Mouse (Mus musculus) heart, adult 18-20 months (tissue): ENCODE data around the gene Ugt1a6b. TPM values are rescaled to one million over a fixed set of nuclear protein-coding genes. Genes with fewer than 3 reads are reported as not detected.
"Not testable (repeated sequence)": the region's sequence is repeated elsewhere in the genome, so short reads cannot be mapped to it uniquely, and the experiment has no call there.

Source experiments
- DNase-seq, 2 experiments: peaks; one replicate each; pipeline ENCODE4 v3.0.0; 2021 to 2022; ENCODE audit warnings: mixed read lengths in 1 of 2
- total RNA-seq, 2 experiments: library from RNA; stranded (reverse); gene quantifications; 2 replicates each; pipeline ENCODE4 v1.2.3; 2021

Ugt1a6b gene
- total RNA-seq, 2 experiments from 2014 or later, result 0.72 to 1.3 TPM

DNA sequence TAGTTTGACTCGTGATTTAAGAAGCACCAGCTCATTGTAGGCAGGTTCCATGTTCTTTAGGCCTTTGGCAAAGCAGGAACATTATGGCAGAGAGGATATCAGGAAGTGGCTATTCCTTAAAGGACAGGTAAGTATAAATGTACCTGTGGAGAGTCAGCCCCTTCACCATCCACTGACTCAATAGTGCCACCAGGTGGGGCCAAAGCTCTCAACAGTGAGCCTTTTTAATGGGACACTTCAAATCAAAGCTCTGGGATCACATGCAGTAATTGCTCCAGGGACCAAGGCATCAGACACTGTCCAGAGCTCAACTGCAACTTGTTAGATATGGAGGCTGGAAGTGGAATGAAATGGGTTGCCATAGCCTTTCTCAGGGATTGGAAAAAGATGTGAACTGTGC, 18.5 kb downstream of the Ugt1a6b start:
- not testable (repeated sequence) for DNase-seq

DNA sequence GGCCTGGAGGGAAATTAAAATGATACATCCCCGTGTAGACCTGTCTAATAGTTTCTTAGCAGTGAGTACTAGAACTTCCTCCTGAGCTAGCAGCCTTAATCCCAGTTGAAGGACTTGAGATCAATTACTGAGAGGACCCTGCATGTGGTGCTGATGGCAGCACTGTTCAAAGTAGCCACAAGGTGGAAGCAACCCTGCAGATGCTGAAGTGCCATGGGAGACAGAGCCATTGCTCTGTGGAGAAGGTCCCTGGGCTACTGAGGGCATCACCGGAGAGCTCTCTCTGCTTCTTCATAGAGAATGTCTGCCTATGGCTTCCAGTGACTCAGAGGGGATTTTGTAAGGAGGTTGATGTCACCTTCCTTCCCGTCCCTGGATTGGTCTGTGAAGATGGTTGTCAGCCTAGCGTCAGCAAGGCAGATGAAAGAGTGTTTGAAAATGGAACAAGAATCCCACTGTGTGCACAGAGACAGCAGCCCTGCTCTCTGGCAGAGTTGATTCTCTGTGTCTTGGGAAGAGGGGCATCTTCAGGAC, 22.8 kb downstream of the Ugt1a6b start:
- not testable (repeated sequence) for DNase-seq

GRCm38 (mm10) chr1:88129091-88129490, 26.0 kb downstream of the Ugt1a6b start:
- peak in 1 of 2 experiments; percentile 22 for DNase-seq

GRCm38 (mm10) chr1:88130223-88130622, 27.2 kb downstream of the Ugt1a6b start:
- DNase-seq, result not testable (repeated sequence)

GRCm38 (mm10) chr1:88133908-88134456, 30.9 kb downstream of the Ugt1a6b start:
- DNase-seq, result no peak

- DNase-seq, result peak; percentile 65 to 66
Observed at GRCm38 (mm10) chr1:88134457-88135011, 31.5 kb downstream of the Ugt1a6b start, which contains the start of gene Ugt1a6a. Gene Ugt1a6a (plus strand): TSS chr1:88134809.

DNA sequence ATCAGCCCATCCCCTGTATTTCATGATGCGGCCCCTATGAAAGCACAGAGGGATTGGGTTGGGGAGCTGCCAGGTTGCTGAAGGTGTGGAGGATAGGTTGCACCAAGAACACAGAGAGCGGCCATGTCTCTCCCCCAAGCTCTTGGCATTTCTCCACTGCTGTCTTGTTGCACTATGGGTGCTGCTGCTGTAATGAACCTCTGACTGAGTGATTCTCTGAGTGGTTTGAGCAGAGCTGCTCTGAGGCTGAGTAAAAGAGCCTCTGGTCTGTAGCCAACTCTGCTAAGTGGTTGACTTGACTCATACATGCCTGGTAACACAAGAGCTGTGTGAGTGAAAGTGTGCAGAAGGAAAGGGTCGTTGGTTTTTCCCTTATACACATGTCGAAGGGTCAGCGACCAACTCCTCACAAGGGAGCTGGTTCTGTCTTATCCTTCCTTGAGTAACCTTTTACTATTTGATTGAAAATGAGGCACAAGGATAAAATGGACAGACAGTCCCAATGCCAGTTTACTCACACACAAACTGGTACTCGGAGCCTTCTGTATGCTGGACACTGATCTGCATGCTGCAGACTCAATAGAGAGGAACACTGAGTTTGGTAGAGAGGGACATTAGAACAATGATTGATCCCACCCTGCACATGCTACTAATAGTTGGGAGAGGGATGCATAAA, 32.3 kb downstream of the Ugt1a6b start:
- DNase-seq, result not testable (repeated sequence)

DNA sequence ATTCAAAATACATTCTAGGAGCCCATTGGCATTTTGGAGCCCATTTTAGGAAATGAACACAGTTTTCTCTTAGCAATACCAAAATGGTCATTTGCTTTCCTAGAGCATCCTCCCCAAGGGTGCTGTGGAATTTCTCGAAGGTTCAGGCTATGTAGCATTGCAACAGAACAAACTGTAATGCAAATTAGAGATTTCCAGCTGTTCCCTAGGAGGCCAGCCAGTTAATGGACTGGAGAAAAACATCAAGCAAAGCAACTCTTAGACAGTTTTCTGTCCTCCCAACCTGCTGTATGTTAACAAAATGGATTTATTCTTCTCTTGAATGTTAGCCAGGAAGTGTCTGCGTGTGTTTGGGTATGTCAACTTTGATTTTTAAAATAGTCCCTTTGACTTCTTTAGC, 33.6 kb downstream of the Ugt1a6b start:
- peak; percentile 31 to 40 for DNase-seq

DNA sequence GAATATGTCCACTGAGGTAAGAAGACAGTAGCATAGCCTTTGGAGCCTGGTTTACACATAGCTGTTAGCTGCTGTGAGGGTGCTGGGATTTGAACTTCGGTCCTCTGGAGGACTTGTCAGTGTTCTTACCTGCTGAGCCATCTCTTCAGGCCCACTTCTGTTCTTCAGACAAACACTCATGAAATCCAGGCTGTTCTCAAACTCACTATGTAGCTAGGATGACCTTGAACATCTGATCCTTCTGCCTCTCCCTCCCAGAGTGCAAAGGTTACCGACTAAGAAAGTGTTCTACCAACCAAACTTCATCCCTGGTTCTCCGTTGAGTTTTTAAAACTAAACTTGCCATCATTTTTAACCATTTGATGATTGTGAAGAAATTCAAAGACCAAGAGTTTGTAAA, 34.2 kb downstream of the Ugt1a6b start:
- DNase-seq, result no peak

DNA sequence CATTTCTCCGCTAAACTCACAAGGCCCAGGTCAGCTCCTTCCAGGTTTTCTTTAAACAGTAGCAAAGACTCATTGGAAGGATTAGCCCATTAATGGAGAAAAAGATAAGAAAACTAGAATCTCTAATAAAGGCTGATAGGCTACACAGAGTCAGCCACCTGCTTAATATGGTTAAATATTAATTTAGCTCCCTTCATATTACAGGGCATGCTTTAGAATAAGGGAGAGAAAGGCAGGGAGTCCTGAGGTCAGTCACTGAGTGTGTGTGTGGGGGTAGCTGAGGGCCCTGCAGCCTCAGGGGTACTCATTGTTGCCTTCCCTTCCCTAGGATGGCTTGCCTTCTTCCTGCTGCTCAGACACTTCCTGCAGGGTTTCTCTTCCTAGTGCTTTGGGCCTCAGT, 35.1 kb downstream of the Ugt1a6b start:
- no peak for DNase-seq

- DNase-seq, result not testable (repeated sequence)
Observed at GRCm38 (mm10) chr1:88140492-88140891, 37.4 kb downstream of the Ugt1a6b start.

- DNase-seq, result peak; percentile 20 to 54
Observed at GRCm38 (mm10) chr1:88143966-88144675, 41.1 kb downstream of the Ugt1a6b start.

GRCm38 (mm10) chr1:88145278-88145677, 42.2 kb downstream of the Ugt1a6b start:
- DNase-seq, result not testable (repeated sequence)

- DNase-seq, result not testable (repeated sequence)
Observed at GRCm38 (mm10) chr1:88150133-88150532, 47.1 kb downstream of the Ugt1a6b start.

DNA sequence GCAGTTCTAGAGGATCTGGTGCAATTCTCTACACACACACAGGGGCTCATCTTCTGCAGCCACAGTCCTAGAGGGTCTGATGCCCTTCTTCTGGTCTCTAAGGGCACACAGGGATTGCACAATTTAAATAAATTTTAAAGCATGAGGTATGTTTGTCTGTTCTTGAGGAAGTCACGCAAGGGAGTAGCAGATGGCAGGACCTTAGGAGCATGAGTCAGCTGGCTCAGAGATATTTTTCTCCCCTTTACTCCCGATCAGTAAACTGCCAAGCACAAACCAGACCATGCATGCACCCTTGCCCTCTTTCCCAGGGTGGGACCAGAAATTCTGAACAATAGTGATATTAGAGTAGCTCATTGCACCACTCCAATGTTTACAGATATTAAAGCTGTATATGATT, 55.4 kb downstream of the Ugt1a6b start:
- no peak for DNase-seq

DNA sequence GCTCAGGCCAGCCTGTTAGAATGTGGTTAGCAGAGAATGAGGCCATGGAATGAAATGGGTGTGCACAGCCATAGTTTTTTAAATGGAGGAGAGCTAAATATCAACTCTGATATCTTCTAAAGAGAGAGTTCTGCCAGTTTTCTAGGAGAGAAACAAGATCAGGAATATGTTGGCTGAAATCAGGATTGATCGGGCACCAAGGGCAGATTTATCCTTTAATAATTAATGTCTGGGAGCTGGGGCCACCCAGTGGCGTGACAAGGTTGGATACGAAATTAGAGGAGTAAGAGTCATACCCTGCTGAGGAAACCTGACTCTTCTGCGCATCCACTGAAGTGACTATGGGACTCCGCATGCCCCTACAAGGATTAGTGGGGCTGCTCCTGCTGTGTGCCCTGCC, 62.7 kb downstream of the Ugt1a6b start, which contains the start of gene Ugt1a5:
Gene Ugt1a5, plus strand, starts transcription at position 302 of the 400 bp plus-strand sequence.
- no peak for DNase-seq

- DNase-seq, result not testable (repeated sequence)
Observed at GRCm38 (mm10) chr1:88172190-88172589, 69.1 kb downstream of the Ugt1a6b start.

DNA sequence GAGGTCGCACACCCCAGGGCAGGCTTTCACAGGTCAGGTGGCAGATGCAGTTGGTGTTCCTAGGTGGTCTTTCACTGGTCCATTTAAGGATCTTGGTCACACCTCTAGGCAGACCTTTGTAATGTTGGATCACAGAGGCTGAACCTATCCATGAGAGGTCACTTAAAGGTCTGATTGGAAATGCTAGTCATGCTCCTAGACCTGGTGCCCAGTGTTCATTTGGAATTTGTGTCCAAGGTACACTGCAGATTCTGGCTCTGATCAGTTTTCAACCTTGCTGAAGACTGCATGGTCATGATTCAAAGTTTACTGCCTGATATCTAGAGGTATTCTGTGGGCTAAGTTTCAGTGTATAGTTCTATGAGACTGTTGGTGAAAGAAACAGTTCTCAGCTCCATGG, 76.6 kb downstream of the Ugt1a6b start:
- no peak for DNase-seq

DNA sequence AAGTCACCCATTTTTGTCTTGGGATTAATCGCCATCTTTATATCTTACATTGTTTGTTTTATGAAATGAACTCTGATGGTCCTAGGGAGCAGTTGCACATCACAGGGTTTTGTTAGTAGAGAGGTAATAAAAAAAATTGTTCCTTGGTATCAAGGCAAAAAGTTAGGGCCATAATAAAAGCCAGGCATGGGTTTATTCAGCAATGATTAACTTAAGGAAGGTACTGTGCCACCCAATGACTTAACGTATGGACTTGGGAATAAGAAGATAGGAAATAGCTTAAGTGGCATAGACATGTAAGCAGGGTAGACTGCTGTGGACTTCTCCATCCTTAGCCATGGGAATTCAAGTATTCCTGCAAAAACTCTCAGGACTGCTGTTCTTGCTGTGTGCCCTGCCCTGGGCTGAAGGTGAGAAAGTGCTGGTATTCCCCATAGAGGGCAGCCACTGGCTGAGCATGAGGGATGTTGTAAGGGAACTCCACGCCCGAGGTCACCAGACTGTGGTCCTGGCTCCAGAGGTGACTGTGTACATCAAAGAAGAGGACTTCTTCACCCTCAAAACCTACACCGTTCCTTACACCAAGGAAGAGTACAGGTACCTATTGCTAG, 83.4 kb downstream of the Ugt1a6b start:
- no peak for DNase-seq

DNA sequence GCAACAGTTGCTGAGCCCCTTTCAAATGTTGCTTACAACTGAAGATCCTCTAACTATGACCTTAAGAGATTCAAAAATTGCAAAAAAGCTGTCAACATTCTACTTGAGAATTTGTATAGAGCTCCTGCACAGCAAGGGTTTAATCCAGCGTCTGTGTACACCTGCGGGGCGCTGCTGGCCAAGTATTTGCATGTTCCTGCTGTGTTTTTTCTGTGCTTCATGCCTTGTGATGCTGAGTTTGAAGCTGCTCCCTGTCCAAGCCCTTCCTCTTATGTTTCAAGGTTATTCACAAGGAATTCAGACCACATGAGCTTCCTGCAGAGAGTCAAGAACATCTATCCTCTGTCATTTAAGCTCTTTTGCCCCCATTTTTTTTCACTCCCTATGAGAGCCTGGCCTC, 89.1 kb downstream of the Ugt1a6b start:
- no peak for DNase-seq

GRCm38 (mm10) chr1:88195687-88196086, 92.6 kb downstream of the Ugt1a6b start:
- no peak for DNase-seq

DNA sequence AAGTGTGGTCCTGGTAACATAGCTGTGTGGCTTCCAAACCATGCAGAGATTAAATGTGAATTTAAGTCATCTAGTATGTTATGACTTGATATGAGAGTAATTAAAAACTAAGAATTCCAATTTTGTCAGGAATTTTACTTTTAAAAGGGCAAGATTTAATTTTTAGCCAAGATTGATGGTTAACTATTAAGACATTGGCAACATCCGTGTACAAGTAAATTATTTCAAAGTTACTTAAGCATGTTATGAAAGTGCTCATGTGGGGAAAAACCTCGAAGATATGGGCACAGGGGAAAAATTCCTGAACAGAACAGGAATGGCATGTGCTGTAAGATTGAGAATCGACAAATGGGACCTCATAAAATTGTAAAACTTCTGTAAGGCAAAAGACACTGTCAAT, 94.4 kb downstream of the Ugt1a6b start:
- DNase-seq, result no peak
